Mouse (Mus musculus) E14TG2a.4 (cell line): ENCODE data around the gene Inpp4b.

ENCODE experiments used
- CTCF ChIP-seq: conservative IDR thresholded peaks from 2 replicates; pipeline ENCODE4 v1.5.1; 2014; ENCODE audit warnings: low read length
- POU5F1 ChIP-seq: IDR thresholded peaks from 2 replicates; pipeline ENCODE4 v1.6.1; 2014; ENCODE audit warnings: low read length, borderline replicate concordance

- no peak for TF ChIP-seq CTCF
- TF ChIP-seq POU5F1 = no peak
Observed at GRCm38 (mm10) chr8:82027401-82027800, 685.0 kb downstream of the Inpp4b start.
